Mouse (Mus musculus) olfactory bulb, adult 2 months (tissue): Measurements from ENCODE around the gene Anks1b. TPM values are rescaled to one million over a fixed set of nuclear protein-coding genes. Genes with fewer than 3 reads are reported as not detected.

Experiments
- H3K27ac ChIP-seq: fragments of 200-500 bp; 2 replicates; pipeline ENCODE4 v1.5.1; 2012; ENCODE audit warnings: low read depth, low read length; ENCODE audit not compliant: insufficient read depth
- H3K4me1 ChIP-seq: fragments of 200-500 bp; 2 replicates; pipeline ENCODE4 v1.6.1; 2012; ENCODE audit warnings: low read length; ENCODE audit not compliant: control insufficient read depth, insufficient read depth
- H3K4me3 ChIP-seq: fragments of 200-500 bp; 2 replicates; pipeline ENCODE4 v1.5.1; 2012; ENCODE audit warnings: mild to moderate bottlenecking, low read depth, low read length, moderate library complexity; ENCODE audit not compliant: insufficient read depth
- CTCF ChIP-seq: fragments of 200-500 bp; IDR thresholded peaks from 2 replicates; pipeline ENCODE4 v1.5.1; 2012; ENCODE audit warnings: low read depth, mild to moderate bottlenecking, low read length, moderate library complexity; ENCODE audit not compliant: insufficient read depth
- POLR2A ChIP-seq: fragments of 200-500 bp; IDR thresholded peaks from 2 replicates; pipeline ENCODE4 v1.6.1; 2012; ENCODE audit warnings: mild to moderate bottlenecking, low read depth, low read length, moderate library complexity; ENCODE audit not compliant: insufficient read depth
- WGBS: fragments of 180-500 bp; shearing (Covaris S2); methylation state at CpG from one replicate; pipeline ENCODE4 v1.1.7; 2018; 5-methylcytosine and 5-hydroxymethylcytosine counted together
- polyA plus RNA-seq: library from polyadenylated mRNA; stranded (reverse); fragments of >200 nt; gene quantifications from 2 replicates; pipeline ENCODE4 v1.2.4, GENCODE M21; 2012; ENCODE audit warnings: low replicate concordance; ENCODE audit not compliant: missing spikeins, insufficient read depth, insufficient read length

Gene Anks1b
- polyA plus RNA-seq, 1 experiment, result not detected

DNA sequence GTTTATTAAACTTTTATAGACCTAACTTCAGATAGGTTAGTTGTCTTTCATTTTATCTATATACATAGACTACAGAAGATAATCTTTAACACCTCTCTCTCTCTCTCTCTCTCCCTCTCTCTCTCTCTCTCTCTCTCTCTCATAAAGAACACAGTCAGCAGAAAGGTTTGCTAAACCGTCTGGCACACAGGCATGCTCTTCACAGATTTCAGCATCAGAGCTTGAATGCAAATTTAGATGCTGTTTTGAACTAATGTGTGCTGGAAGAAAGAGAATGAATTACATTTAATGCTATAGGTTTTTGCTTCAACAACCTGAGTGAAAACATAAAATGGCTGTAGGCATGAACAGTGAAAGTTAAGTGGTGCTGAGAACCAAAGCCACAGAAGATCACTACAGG, 429.9 kb downstream of the Anks1b start:
- TF ChIP-seq CTCF (no peak), POLR2A (no peak)
- H3K27ac ChIP-seq, result no peak overlapping the region
- 79% methylated on average over 1 of the region's 1 CpGs for WGBS
- no peak overlapping the region for H3K4me3 ChIP-seq
- no peaks in the 10 kb centered on the region for H3K4me1 ChIP-seq

DNA sequence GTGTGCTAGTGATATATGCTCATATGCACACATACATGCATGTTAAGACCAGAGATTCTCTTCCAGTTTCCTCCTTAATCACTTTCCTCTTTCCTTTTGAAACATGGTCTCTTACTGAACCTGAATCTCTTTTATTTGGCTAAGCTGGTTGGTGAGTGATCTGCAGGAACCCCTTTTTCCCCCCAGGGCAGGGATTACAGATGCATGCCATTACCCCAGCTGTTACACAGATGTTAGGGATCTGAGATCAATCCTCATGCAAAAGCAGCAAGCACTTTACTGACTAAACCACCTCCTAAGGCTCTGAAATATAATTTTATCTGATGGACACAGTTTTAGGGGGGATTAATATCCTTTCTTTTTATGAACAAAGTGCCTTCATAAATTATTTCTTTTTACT, 432.8 kb downstream of the Anks1b start:
- H3K4me3 ChIP-seq, result no peak overlapping the region
- TF ChIP-seq CTCF (no peak), POLR2A (no peak)
- no peak overlapping the region for H3K27ac ChIP-seq
- H3K4me1 ChIP-seq, result no peaks in the 10 kb centered on the region

GRCm38 (mm10) chr10:90307931-90308555, 434.7 kb downstream of the Anks1b start:
- H3K4me1 ChIP-seq, result no peaks in the 10 kb centered on the region
- WGBS, result 39% methylated on average over 5 of the region's 5 CpGs
- TF ChIP-seq POLR2A, result no peak
- no peak for TF ChIP-seq CTCF
- H3K4me3 ChIP-seq, result no peak overlapping the region
- H3K27ac ChIP-seq, result no peak overlapping the region

- no peak overlapping the region for H3K4me3 ChIP-seq
- WGBS, result 66% methylated on average over 4 of the region's 4 CpGs
- H3K27ac ChIP-seq, result no peak overlapping the region
- H3K4me1 ChIP-seq, result no peaks in the 10 kb centered on the region
- TF ChIP-seq POLR2A, result no peak
- TF ChIP-seq CTCF, result no peak
Measured at GRCm38 (mm10) chr10:90329781-90330180, 456.5 kb downstream of the Anks1b start.

DNA sequence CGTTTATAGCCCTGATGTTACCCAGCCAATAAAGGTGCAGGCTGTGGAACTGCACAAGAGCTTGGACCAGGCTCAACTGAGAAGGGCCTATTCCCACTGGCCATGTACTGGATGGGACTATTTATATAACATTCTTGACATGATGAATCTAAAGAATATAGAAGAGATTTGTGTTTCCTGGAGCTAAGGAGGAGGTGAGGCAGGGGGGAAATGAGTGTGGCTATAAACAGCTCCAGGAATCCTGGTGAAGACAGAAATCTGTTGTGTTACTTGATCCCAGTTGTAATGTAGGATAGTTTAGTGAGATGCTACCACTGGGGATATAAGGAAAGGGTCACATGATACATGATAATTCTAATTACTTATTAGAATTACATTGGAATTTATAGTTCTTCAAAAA, 472.1 kb downstream of the Anks1b start:
- TF ChIP-seq POLR2A, result no peak
- TF ChIP-seq CTCF, result no peak
- 82% methylated on average over 1 of the region's 1 CpGs for WGBS

DNA sequence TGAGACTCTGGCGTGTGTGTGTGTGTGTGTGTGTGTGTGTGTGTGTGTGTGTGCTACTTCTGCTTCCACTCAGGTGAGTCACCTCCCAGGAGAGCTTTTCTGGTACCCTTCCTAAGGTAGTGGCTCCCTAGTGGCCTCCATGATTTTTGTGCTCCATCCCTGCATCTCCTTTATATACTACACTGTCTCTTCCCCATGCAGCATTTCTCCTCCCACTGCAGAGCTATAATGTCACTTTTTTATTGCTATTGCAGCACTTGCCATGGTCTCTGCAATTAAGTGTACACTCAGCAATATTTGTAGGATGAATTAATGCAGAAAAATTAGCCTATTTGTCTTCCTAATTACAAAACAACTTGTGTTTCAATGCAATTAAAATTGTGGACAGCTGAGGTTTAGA, 482.9 kb downstream of the Anks1b start:
- no peaks in the 10 kb centered on the region for H3K4me1 ChIP-seq
- no peak for TF ChIP-seq POLR2A
- TF ChIP-seq CTCF, result no peak
- WGBS, result 60% methylated on average over 1 of the region's 1 CpGs
- H3K27ac ChIP-seq, result no peak overlapping the region
- H3K4me3 ChIP-seq, result no peak overlapping the region

More for the DNA sequence above, 472.1 kb downstream of the Anks1b start:
- Histone ChIP-seq H3K27ac (no peak overlapping the region), H3K4me1 (peaks cover 5% of the 10 kb centered on the region; the same call in 1 of the 2 replicates), H3K4me3 (no peak overlapping the region)

DNA sequence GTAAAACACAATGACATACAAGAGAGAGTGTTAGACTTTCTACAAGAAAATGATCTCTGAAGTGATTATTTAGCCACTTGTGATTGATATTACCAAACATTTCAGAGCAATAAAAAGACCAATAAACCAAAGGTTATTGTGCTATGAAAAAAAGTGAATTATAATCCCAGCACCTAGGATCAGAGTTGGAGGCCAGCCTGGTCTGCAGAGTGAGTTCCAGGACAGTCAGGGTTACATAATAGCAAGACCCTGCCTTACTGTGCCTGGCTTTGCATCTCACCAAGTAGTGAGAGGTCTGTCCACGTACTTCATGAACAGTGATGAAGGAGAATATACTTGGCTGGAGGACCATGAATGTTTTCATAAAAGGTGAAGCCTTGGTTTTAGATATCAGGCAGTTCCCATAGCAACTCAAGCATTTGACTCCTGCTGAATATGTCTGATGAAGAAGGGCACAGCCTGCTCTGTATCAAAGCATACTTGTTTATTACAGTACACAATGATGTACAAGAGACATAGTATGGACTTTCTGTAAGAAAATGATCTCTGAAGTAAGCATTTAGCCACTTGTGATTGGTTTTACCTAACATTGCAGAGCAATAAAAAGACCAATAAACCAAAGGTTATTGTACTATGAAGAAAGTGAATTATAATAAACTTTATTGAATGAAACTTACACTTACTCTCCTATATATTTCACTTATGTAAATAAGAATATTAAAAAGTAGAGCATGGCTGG, 484.0 kb downstream of the Anks1b start:
- WGBS, result 87% methylated on average over 1 of the region's 1 CpGs
- TF ChIP-seq POLR2A (no peak), CTCF (no peak)
- H3K4me3 ChIP-seq, result no peak overlapping the region
- H3K4me1 ChIP-seq, result no peaks in the 10 kb centered on the region
- no peak overlapping the region for H3K27ac ChIP-seq

- Histone ChIP-seq H3K4me3 (no peak overlapping the region), H3K4me1 (no peaks in the 10 kb centered on the region), H3K27ac (no peak overlapping the region)
- 96% methylated on average over 7 of the region's 7 CpGs for whole genome bisulfite sequencing
- no peak for TF ChIP-seq POLR2A
- no peak for TF ChIP-seq CTCF
Measured at GRCm38 (mm10) chr10:90369015-90369414, 495.7 kb downstream of the Anks1b start.

DNA sequence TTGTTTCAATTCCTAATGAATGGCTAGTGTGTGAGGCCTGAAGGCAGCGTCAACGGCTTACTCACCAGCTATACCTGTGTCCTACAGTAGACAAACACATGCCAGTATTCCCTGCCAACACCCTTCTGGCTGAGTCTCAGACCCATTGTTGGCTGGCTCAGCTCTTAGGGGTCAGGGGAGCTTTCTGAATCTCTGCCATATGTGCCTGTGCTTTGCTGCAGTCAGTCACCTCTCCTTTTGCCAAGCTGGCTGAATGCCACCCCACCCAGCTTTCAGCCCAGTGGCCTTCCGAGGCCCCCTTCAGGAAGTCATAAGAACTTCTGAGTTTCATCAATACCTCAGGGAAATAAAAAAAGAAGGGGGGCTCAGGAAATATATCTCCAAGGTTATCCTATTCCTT, 497.4 kb downstream of the Anks1b start:
- TF ChIP-seq CTCF (no peak), POLR2A (no peak)
- H3K4me1 ChIP-seq, result no peaks in the 10 kb centered on the region
- H3K27ac ChIP-seq, result no peak overlapping the region
- 52% methylated on average over 3 of the region's 3 CpGs for WGBS
- no peak overlapping the region for H3K4me3 ChIP-seq

DNA sequence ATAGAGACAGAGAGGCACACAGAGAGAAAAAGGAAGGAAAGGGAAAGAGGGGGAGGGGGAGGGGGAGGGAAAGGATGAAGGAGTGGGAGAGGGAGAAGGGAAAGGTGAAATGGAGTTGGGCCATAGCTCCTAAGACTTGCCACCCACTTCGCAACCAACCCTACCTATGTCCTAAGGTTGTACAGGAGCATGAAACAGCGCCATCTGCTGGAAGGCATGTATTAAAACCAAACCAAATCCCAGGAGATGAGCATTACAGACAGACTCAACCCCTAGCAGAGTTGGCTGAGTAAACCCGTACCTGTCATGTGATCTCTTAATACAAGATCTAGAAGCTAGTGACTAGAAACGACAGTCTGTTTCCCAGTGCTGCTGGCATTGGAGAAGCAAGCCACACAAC, 500.2 kb downstream of the Anks1b start:
- H3K4me1 ChIP-seq, result no peaks in the 10 kb centered on the region
- no peak overlapping the region for H3K4me3 ChIP-seq
- TF ChIP-seq CTCF (no peak), POLR2A (no peak)
- no peak overlapping the region for H3K27ac ChIP-seq
- WGBS, result 39% methylated on average over 4 of the region's 4 CpGs
